Mouse (Mus musculus): ENCODE data around the gene Galnt10. TPM values are rescaled to one million over a fixed set of nuclear protein-coding genes. Genes with fewer than 3 reads are reported as not detected.
A peak's percentile ranks its signal among the peaks of the same experiment; 100 is the strongest.

The Galnt10 gene
- polyA plus RNA-seq, 1 experiment from 2014 or later, result 6.3 TPM

- Histone ChIP-seq H3K9ac (ENCODE audit: low read length) (no peak overlapping the region), H3K4me2 (ENCODE audit: low read length) (no peak overlapping the region), H3K36me3 (ENCODE audit: control insufficient read depth, insufficient read depth, low read length) (no peaks in the 10 kb centered on the region), H3K27ac (replicated peaks in 1 of 2; ENCODE audit: control insufficient read depth in 1 of 2, insufficient read depth in 1 of 2, low read depth in 2 of 2, low read length in 2 of 2) (no peak overlapping the region), H3K4me1 (ENCODE audit: control insufficient read depth in 2 of 2, insufficient read depth in 2 of 2, low read length in 2 of 2) (peaks cover 23 to 24% of the 10 kb centered on the region in 2 experiments), H3K9me3 (ENCODE audit: control insufficient read depth, low read length) (no peaks in the 10 kb centered on the region), H3K27me3 (ENCODE audit: control insufficient read depth, insufficient read depth, low read length) (no peaks in the 10 kb centered on the region), H3K4me3 (ENCODE audit: control insufficient read depth in 1 of 2, insufficient read depth in 1 of 2, low read depth in 1 of 2, low read length in 2 of 2) (no peak overlapping the region)
- 77% methylated on average over 6 of the region's 6 CpGs for WGBS
- ATAC-seq (ENCODE audit: insufficient number of reproducible peaks, insufficient read depth, low FRiP score, low read depth), result no peak
These were observed 44.6 kb downstream of the Galnt10 start for GRCm38 (mm10) chr11:57689811-57690210.

- H3K4me1 ChIP-seq (ENCODE audit: control insufficient read depth in 2 of 2, insufficient read depth in 2 of 2, low read length in 2 of 2), result peaks cover 23 to 24% of the 10 kb centered on the region in 2 experiments
- H3K27ac ChIP-seq (replicated peaks in 1 of 2; ENCODE audit: control insufficient read depth in 1 of 2, insufficient read depth in 1 of 2, low read depth in 2 of 2, low read length in 2 of 2), result no peak overlapping the region
- ATAC-seq (ENCODE audit: insufficient number of reproducible peaks, insufficient read depth, low FRiP score, low read depth), result no peak
- H3K9me3 ChIP-seq (ENCODE audit: control insufficient read depth, low read length), result no peaks in the 10 kb centered on the region
- 84% methylated on average over 5 of the region's 5 CpGs for WGBS
- H3K9ac ChIP-seq (ENCODE audit: low read length), result no peak overlapping the region
- no peak overlapping the region for H3K4me3 ChIP-seq (ENCODE audit: control insufficient read depth in 1 of 2, insufficient read depth in 1 of 2, low read depth in 1 of 2, low read length in 2 of 2)
- H3K27me3 ChIP-seq (ENCODE audit: control insufficient read depth, insufficient read depth, low read length), result no peaks in the 10 kb centered on the region
- H3K36me3 ChIP-seq (ENCODE audit: control insufficient read depth, insufficient read depth, low read length), result no peaks in the 10 kb centered on the region
- H3K4me2 ChIP-seq (ENCODE audit: low read length), result no peak overlapping the region
These were observed 45.6 kb downstream of the Galnt10 start for GRCm38 (mm10) chr11:57690836-57691235.

GRCm38 (mm10) chr11:57691939-57692338 is 46.7 kb downstream of the Galnt10 start:
- H3K36me3 ChIP-seq (ENCODE audit: control insufficient read depth, insufficient read depth, low read length), result no peaks in the 10 kb centered on the region
- H3K27ac ChIP-seq (replicated peaks in 1 of 2; ENCODE audit: control insufficient read depth in 1 of 2, insufficient read depth in 1 of 2, low read depth in 2 of 2, low read length in 2 of 2), result no peak overlapping the region
- WGBS, result 65% methylated on average over 6 of the region's 6 CpGs
- no peak overlapping the region for H3K4me3 ChIP-seq (ENCODE audit: control insufficient read depth in 1 of 2, insufficient read depth in 1 of 2, low read depth in 1 of 2, low read length in 2 of 2)
- H3K9me3 ChIP-seq (ENCODE audit: control insufficient read depth, low read length), result no peaks in the 10 kb centered on the region
- no peak overlapping the region for H3K4me2 ChIP-seq (ENCODE audit: low read length)
- ATAC-seq (ENCODE audit: insufficient number of reproducible peaks, insufficient read depth, low FRiP score, low read depth), result no peak
- H3K9ac ChIP-seq (ENCODE audit: low read length), result no peak overlapping the region
- peaks cover 20 to 26% of the 10 kb centered on the region in 2 experiments for H3K4me1 ChIP-seq (ENCODE audit: control insufficient read depth in 2 of 2, insufficient read depth in 2 of 2, low read length in 2 of 2)
- no peaks in the 10 kb centered on the region for H3K27me3 ChIP-seq (ENCODE audit: control insufficient read depth, insufficient read depth, low read length)

GRCm38 (mm10) chr11:57692726-57693125 is 47.5 kb downstream of the Galnt10 start:
- peaks cover 19 to 25% of the 10 kb centered on the region in 2 experiments for H3K4me1 ChIP-seq (ENCODE audit: control insufficient read depth in 2 of 2, insufficient read depth in 2 of 2, low read length in 2 of 2)
- ATAC-seq (ENCODE audit: insufficient number of reproducible peaks, insufficient read depth, low FRiP score, low read depth), result no peak
- H3K36me3 ChIP-seq (ENCODE audit: control insufficient read depth, insufficient read depth, low read length), result no peaks in the 10 kb centered on the region
- H3K9me3 ChIP-seq (ENCODE audit: control insufficient read depth, low read length), result no peaks in the 10 kb centered on the region
- H3K4me2 ChIP-seq (ENCODE audit: low read length), result no peak overlapping the region
- H3K27ac ChIP-seq (replicated peaks in 1 of 2; ENCODE audit: control insufficient read depth in 1 of 2, insufficient read depth in 1 of 2, low read depth in 2 of 2, low read length in 2 of 2), result no peak overlapping the region
- no peak overlapping the region for H3K4me3 ChIP-seq (ENCODE audit: control insufficient read depth in 1 of 2, insufficient read depth in 1 of 2, low read depth in 1 of 2, low read length in 2 of 2)
- H3K27me3 ChIP-seq (ENCODE audit: control insufficient read depth, insufficient read depth, low read length), result no peaks in the 10 kb centered on the region
- 93% methylated on average over 7 of the region's 7 CpGs for WGBS
- no peak overlapping the region for H3K9ac ChIP-seq (ENCODE audit: low read length)

- ATAC-seq (ENCODE audit: insufficient number of reproducible peaks, insufficient read depth, low FRiP score, low read depth), result no peak
- H3K36me3 ChIP-seq (ENCODE audit: control insufficient read depth, insufficient read depth, low read length), result no peaks in the 10 kb centered on the region
- no peak overlapping the region for H3K4me2 ChIP-seq (ENCODE audit: low read length)
- no peaks in the 10 kb centered on the region for H3K27me3 ChIP-seq (ENCODE audit: control insufficient read depth, insufficient read depth, low read length)
- H3K4me1 ChIP-seq (ENCODE audit: control insufficient read depth in 2 of 2, insufficient read depth in 2 of 2, low read length in 2 of 2), result peaks cover 6 to 14% of the 10 kb centered on the region in 2 experiments; a peak in 3 of 4 replicates
- H3K9ac ChIP-seq (ENCODE audit: low read length), result no peak overlapping the region
- 84% methylated on average over 6 of the region's 6 CpGs for WGBS
- H3K27ac ChIP-seq (replicated peaks in 1 of 2; ENCODE audit: control insufficient read depth in 1 of 2, insufficient read depth in 1 of 2, low read depth in 2 of 2, low read length in 2 of 2), result no peak overlapping the region
- no peaks in the 10 kb centered on the region for H3K9me3 ChIP-seq (ENCODE audit: control insufficient read depth, low read length)
- no peak overlapping the region for H3K4me3 ChIP-seq (ENCODE audit: control insufficient read depth in 1 of 2, insufficient read depth in 1 of 2, low read depth in 1 of 2, low read length in 2 of 2)
These were observed 49.2 kb downstream of the Galnt10 start for GRCm38 (mm10) chr11:57694486-57694885.

- no peak for ATAC-seq (ENCODE audit: insufficient number of reproducible peaks, insufficient read depth, low FRiP score, low read depth)
- Histone ChIP-seq H3K27me3 (ENCODE audit: control insufficient read depth, insufficient read depth, low read length) (no peaks in the 10 kb centered on the region), H3K9ac (ENCODE audit: low read length) (no peak overlapping the region), H3K4me3 (ENCODE audit: control insufficient read depth in 1 of 2, insufficient read depth in 1 of 2, low read depth in 1 of 2, low read length in 2 of 2) (no peak overlapping the region), H3K36me3 (ENCODE audit: control insufficient read depth, insufficient read depth, low read length) (no peaks in the 10 kb centered on the region), H3K9me3 (ENCODE audit: control insufficient read depth, low read length) (no peaks in the 10 kb centered on the region), H3K27ac (replicated peaks in 1 of 2; ENCODE audit: control insufficient read depth in 1 of 2, insufficient read depth in 1 of 2, low read depth in 2 of 2, low read length in 2 of 2) (peak overlapping the region in 1 of 2 experiments; percentile 11; a peak in 2 of 4 replicates), H3K4me2 (ENCODE audit: low read length) (no peak overlapping the region), H3K4me1 (ENCODE audit: control insufficient read depth in 2 of 2, insufficient read depth in 2 of 2, low read length in 2 of 2) (peaks cover 10 to 17% of the 10 kb centered on the region in 2 experiments)
- WGBS, result 48% methylated on average over 17 of the region's 17 CpGs
These were observed 51.0 kb downstream of the Galnt10 start for GRCm38 (mm10) chr11:57696207-57696676.

GRCm38 (mm10) chr11:57696807-57697251 is 51.6 kb downstream of the Galnt10 start:
- no peaks in the 10 kb centered on the region for H3K9me3 ChIP-seq (ENCODE audit: control insufficient read depth, low read length)
- H3K27me3 ChIP-seq (ENCODE audit: control insufficient read depth, insufficient read depth, low read length), result no peaks in the 10 kb centered on the region
- H3K4me1 ChIP-seq (ENCODE audit: control insufficient read depth in 2 of 2, insufficient read depth in 2 of 2, low read length in 2 of 2), result peaks cover 15 to 23% of the 10 kb centered on the region in 2 experiments
- H3K9ac ChIP-seq (ENCODE audit: low read length), result no peak overlapping the region
- H3K36me3 ChIP-seq (ENCODE audit: control insufficient read depth, insufficient read depth, low read length), result no peaks in the 10 kb centered on the region
- no peak for ATAC-seq (ENCODE audit: insufficient number of reproducible peaks, insufficient read depth, low FRiP score, low read depth)
- H3K4me3 ChIP-seq (ENCODE audit: control insufficient read depth in 1 of 2, insufficient read depth in 1 of 2, low read depth in 1 of 2, low read length in 2 of 2), result no peak overlapping the region
- H3K4me2 ChIP-seq (ENCODE audit: low read length), result no peak overlapping the region
- WGBS, result 68% methylated on average over 5 of the region's 5 CpGs
- peak overlapping the region in 1 of 2 experiments; percentile 11; a peak in 2 of 4 replicates for H3K27ac ChIP-seq (replicated peaks in 1 of 2; ENCODE audit: control insufficient read depth in 1 of 2, insufficient read depth in 1 of 2, low read depth in 2 of 2, low read length in 2 of 2)

GRCm38 (mm10) chr11:57700114-57700513 is 54.9 kb downstream of the Galnt10 start:
- WGBS, result 90% methylated on average over 7 of the region's 7 CpGs
- H3K4me2 ChIP-seq (ENCODE audit: low read length), result no peak overlapping the region
- no peak overlapping the region for H3K4me3 ChIP-seq (ENCODE audit: control insufficient read depth in 1 of 2, insufficient read depth in 1 of 2, low read depth in 1 of 2, low read length in 2 of 2)
- no peak overlapping the region for H3K9ac ChIP-seq (ENCODE audit: low read length)
- H3K27me3 ChIP-seq (ENCODE audit: control insufficient read depth, insufficient read depth, low read length), result no peaks in the 10 kb centered on the region
- H3K27ac ChIP-seq (replicated peaks in 1 of 2; ENCODE audit: control insufficient read depth in 1 of 2, insufficient read depth in 1 of 2, low read depth in 2 of 2, low read length in 2 of 2), result no peak overlapping the region
- no peaks in the 10 kb centered on the region for H3K36me3 ChIP-seq (ENCODE audit: control insufficient read depth, insufficient read depth, low read length)
- ATAC-seq (ENCODE audit: insufficient number of reproducible peaks, insufficient read depth, low FRiP score, low read depth), result no peak
- peaks cover 15 to 24% of the 10 kb centered on the region in 2 experiments for H3K4me1 ChIP-seq (ENCODE audit: control insufficient read depth in 2 of 2, insufficient read depth in 2 of 2, low read length in 2 of 2)
- H3K9me3 ChIP-seq (ENCODE audit: control insufficient read depth, low read length), result 0 out of 2 replicates have a peak, but pooled peaks cover 5% of the 10 kb centered on the region
